Comparison of ENCODE assay signal across 25 mouse cellular contexts in the genomic region with DNA sequence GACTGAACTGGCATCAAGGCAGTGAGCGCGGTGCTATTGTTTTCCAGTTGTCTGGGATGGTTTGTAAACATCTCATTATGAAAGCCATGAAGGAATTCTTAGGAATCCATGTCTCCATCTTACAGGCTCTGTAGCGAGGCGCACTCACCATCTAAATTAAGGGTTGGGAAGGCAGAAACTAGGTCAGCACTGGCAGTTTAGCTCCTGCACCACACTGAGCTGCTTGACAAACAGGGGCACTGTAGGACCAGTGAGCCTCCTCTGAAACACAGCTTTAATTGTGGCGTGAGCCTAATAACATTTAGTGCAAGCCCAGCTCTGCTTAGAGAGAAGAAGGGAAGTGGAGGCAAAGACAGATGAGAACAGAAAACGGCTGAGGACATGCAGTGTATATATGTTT.
DNase-seq lines count a peak whose midpoint lies in the region; ATAC-seq lines count a peak whose summit lies in the region.
"Had no signal": no experiment of that assay in that cellular context is flagged by ENCODE, and none has a peak within 500 bp of the region (broad histone marks: within the 10 kb centered on the region; RNA-seq: fewer than 3 reads in every experiment).

No protein-coding gene starts in this region.

- H3K9me3 ChIP-seq in hindbrain, embryonic 16.5 days (ENCODE audit: control insufficient read depth, low read length): no peaks in the 10 kb centered on the region
- H3K9me3 ChIP-seq in hindbrain, embryonic 12.5 days (replicated peaks): no peaks in the 10 kb centered on the region
- H3K9me3 ChIP-seq: embryonic facial prominence, embryonic 12.5 days; forebrain, embryonic 13.5 days; heart, embryonic 10.5 days; hindbrain, embryonic 15.5 days; intestine, embryonic 15.5 days; kidney, embryonic 15.5 days; liver, embryonic 13.5 days; midbrain, embryonic 13.5 days had no signal

- ATAC-seq in hindbrain, embryonic 16.5 days: 0 out of 2 replicates have a peak, but pooled peaks have one; percentile 37
- no peak for ATAC-seq in hindbrain, embryonic 12.5 days (ENCODE audit: low FRiP score)
- ATAC-seq: forebrain, embryonic 13.5 days; intestine, embryonic 15.5 days; midbrain, embryonic 13.5 days; Patski had no signal

- no peak overlapping the region for H3K27ac ChIP-seq in hindbrain, embryonic 16.5 days (ENCODE audit: low read depth, low read length)
- no peak overlapping the region for H3K27ac ChIP-seq in hindbrain, embryonic 12.5 days
- H3K27ac ChIP-seq: embryonic facial prominence, embryonic 12.5 days; forebrain, embryonic 13.5 days; heart, embryonic 10.5 days; hindbrain, embryonic 15.5 days; intestine, embryonic 15.5 days; kidney, embryonic 15.5 days; left cerebral cortex, adult 2 months; liver, embryonic 13.5 days; midbrain, embryonic 13.5 days had no signal

- H3K4me1 ChIP-seq in hindbrain, embryonic 16.5 days (ENCODE audit: control insufficient read depth, insufficient read depth, low read depth, low read length): no peaks in the 10 kb centered on the region
- 0 out of 2 replicates have a peak, but pooled peaks cover 4% of the 10 kb centered on the region for H3K4me1 ChIP-seq in hindbrain, embryonic 12.5 days
- H3K4me1 ChIP-seq: embryonic facial prominence, embryonic 12.5 days; forebrain, embryonic 13.5 days; heart, embryonic 10.5 days; hindbrain, embryonic 15.5 days; intestine, embryonic 15.5 days; kidney, embryonic 15.5 days; liver, embryonic 13.5 days; megakaryocyte, embryonic 14.5 days had no signal

- no peaks in the 10 kb centered on the region for H3K27me3 ChIP-seq in hindbrain, embryonic 16.5 days (replicated peaks; ENCODE audit: control insufficient read depth, insufficient read depth, low read length)
- H3K27me3 ChIP-seq in hindbrain, embryonic 12.5 days: no peaks in the 10 kb centered on the region
- H3K27me3 ChIP-seq: embryonic facial prominence, embryonic 12.5 days; forebrain, embryonic 13.5 days; hindbrain, embryonic 15.5 days; intestine, embryonic 15.5 days; kidney, embryonic 15.5 days; liver, embryonic 13.5 days; megakaryocyte, embryonic 14.5 days; midbrain, embryonic 13.5 days had no signal

- no peaks in the 10 kb centered on the region for H3K36me3 ChIP-seq in hindbrain, embryonic 16.5 days (ENCODE audit: control insufficient read depth, insufficient read depth, low read length)
- H3K36me3 ChIP-seq in hindbrain, embryonic 12.5 days: no peaks in the 10 kb centered on the region
- H3K36me3 ChIP-seq: embryonic facial prominence, embryonic 12.5 days; heart, embryonic 10.5 days; hindbrain, embryonic 15.5 days; intestine, embryonic 15.5 days; kidney, embryonic 15.5 days; liver, embryonic 13.5 days; midbrain, embryonic 13.5 days had no signal

- H3K4me3 ChIP-seq in hindbrain, embryonic 16.5 days (ENCODE audit: low read length): no peak overlapping the region
- H3K4me3 ChIP-seq in hindbrain, embryonic 12.5 days: no peak overlapping the region
- H3K4me3 ChIP-seq: embryonic facial prominence, embryonic 12.5 days; forebrain, embryonic 13.5 days; heart, embryonic 10.5 days; hindbrain, embryonic 15.5 days; intestine, embryonic 15.5 days; kidney, embryonic 15.5 days; left cerebral cortex, adult 2 months; liver, embryonic 13.5 days; megakaryocyte, embryonic 14.5 days; midbrain, embryonic 13.5 days had no signal

- H3K4me2 ChIP-seq in hindbrain, embryonic 16.5 days (ENCODE audit: low read length): no peak overlapping the region
- H3K4me2 ChIP-seq in hindbrain, embryonic 12.5 days (replicated peaks): no peak overlapping the region
- H3K4me2 ChIP-seq: embryonic facial prominence, embryonic 12.5 days; forebrain, embryonic 13.5 days; hindbrain, embryonic 15.5 days; intestine, embryonic 15.5 days; kidney, embryonic 15.5 days; liver, embryonic 13.5 days; lung, embryonic 14.5 days; midbrain, embryonic 13.5 days had no signal

- WGBS in hindbrain, embryonic 16.5 days: 78% methylated on average over 6 of the region's 6 CpGs
- WGBS in hindbrain, embryonic 12.5 days: 86% methylated on average over 6 of the region's 6 CpGs

- no peak overlapping the region for H3K9ac ChIP-seq in hindbrain, embryonic 16.5 days (ENCODE audit: low read depth, low read length)
- no peak overlapping the region for H3K9ac ChIP-seq in hindbrain, embryonic 12.5 days
- H3K9ac ChIP-seq: embryonic facial prominence, embryonic 12.5 days; forebrain, embryonic 13.5 days; hindbrain, embryonic 15.5 days; intestine, embryonic 15.5 days; kidney, embryonic 15.5 days; liver, embryonic 13.5 days; lung, embryonic 14.5 days; midbrain, embryonic 13.5 days had no signal

- peak; percentile 41 for DNase-seq in cerebellum, adult 11 months
- peak; percentile 69 for DNase-seq in cerebellum, adult 9-10 months
- peak; percentile 61 for DNase-seq in retina, embryonic 14.5 days (ENCODE audit: low spot score)
- DNase-seq in adrenal gland, adult (ENCODE audit: inconsistent age in 2 of 2, low spot score in 1 of 2): no peak
- no peak for DNase-seq in lung, postnatal 36 days
- DNase-seq: adrenal gland, adult 8-10 months; gastrocnemius, postnatal 10 days; heart, postnatal 4 days; kidney, postnatal 36 days; liver, embryonic 13.5 days; lung, embryonic 14.5 days; thymus, adult 18-20 months; thymus, postnatal 4 days had no signal

Comparison
In these comparisons a context has a peak if more than half of its experiments do, and no peak if none do; other contexts are left out.
1. DNase-seq: peak in cerebellum, adult 11 months (single experiment), cerebellum, adult 9-10 months (single experiment) and retina, embryonic 14.5 days (single experiment); none in adrenal gland, adult (0 of 2) and lung, postnatal 36 days (single experiment).